Mouse (Mus musculus) ES-E14 (cell line): ENCODE measurements around the gene Olfr548-ps1. TPM values are rescaled to one million over a fixed set of nuclear protein-coding genes. Genes with fewer than 3 reads are reported as not detected.

ENCODE experiments used
- DNase-seq: peaks from one replicate; pipeline ENCODE4 v3.0.0-alpha.2; 2013; ENCODE audit warnings: low read depth, low spot score
- H3K27ac ChIP-seq: 2 replicates; pipeline ENCODE4 v1.5.1; 2012; ENCODE audit warnings: low read depth, mild to moderate bottlenecking, low read length, moderate library complexity, mixed read lengths; ENCODE audit not compliant: poor library complexity, insufficient read depth, severe bottlenecking
- H3K36me3 ChIP-seq: 2 replicates; pipeline ENCODE4 v1.6.1; 2012; ENCODE audit warnings: mild to moderate bottlenecking, low read length, moderate library complexity, mixed read lengths; ENCODE audit not compliant: control insufficient read depth, poor library complexity, insufficient read depth, severe bottlenecking
- H3K4me1 ChIP-seq, 2 experiments: fragments of 150-350 bp in 1 of 2; sonication (generic) in 1 of 2; 2 replicates each; pipeline ENCODE4 v1.6.1; 2012; ENCODE audit warnings: low read length in 2 of 2, mild to moderate bottlenecking in 1 of 2, mixed read lengths in 1 of 2; ENCODE audit not compliant: control insufficient read depth in 2 of 2, insufficient read depth in 2 of 2, poor library complexity in 1 of 2
- H3K4me3 ChIP-seq, 2 experiments: fragments of 150-350 bp in 1 of 2; sonication (generic) in 1 of 2; 2 replicates each; pipeline ENCODE4 v1.5.1; 2012; ENCODE audit warnings: low read length in 2 of 2, low read depth in 1 of 2, mild to moderate bottlenecking in 1 of 2, mixed read lengths in 1 of 2; ENCODE audit not compliant: insufficient read depth in 1 of 2, poor library complexity in 1 of 2, severe bottlenecking in 1 of 2
- H3K9ac ChIP-seq: 2 replicates; pipeline ENCODE4 v1.6.1; 2012; ENCODE audit warnings: low read depth, mild to moderate bottlenecking, low read length, mixed read lengths; ENCODE audit not compliant: poor library complexity, insufficient read depth, severe bottlenecking
- H3K9me3 ChIP-seq: fragments of 150-350 bp; sonication (generic); 2 replicates; pipeline ENCODE4 v1.6.1; 2012; ENCODE audit warnings: low read depth, mild to moderate bottlenecking, low read length; ENCODE audit not compliant: control insufficient read depth, insufficient read depth
- CHD2 ChIP-seq: IDR thresholded peaks from 2 replicates; pipeline ENCODE4 v1.6.1; 2014; ENCODE audit warnings: mild to moderate bottlenecking, low read depth, low read length, inconsistent platforms
- HCFC1 ChIP-seq: IDR thresholded peaks from 2 replicates; pipeline ENCODE4 v1.6.1; 2012; ENCODE audit warnings: low read length, inconsistent platforms, borderline replicate concordance; ENCODE audit not compliant: insufficient read depth
- MAFK ChIP-seq: IDR thresholded peaks from 2 replicates; pipeline ENCODE4 v1.6.1; 2014; ENCODE audit warnings: mild to moderate bottlenecking, low read depth, low read length, inconsistent platforms; ENCODE audit not compliant: insufficient read depth
- ZC3H11A ChIP-seq: IDR thresholded peaks from 2 replicates; pipeline ENCODE4 v1.6.1; 2012; ENCODE audit warnings: low read depth, mild to moderate bottlenecking, inconsistent platforms, low read length, borderline replicate concordance
- ZNF384 ChIP-seq: IDR thresholded peaks from 2 replicates; pipeline ENCODE4 v1.6.1; 2012; ENCODE audit warnings: low read depth, low read length, inconsistent platforms
- in situ Hi-C, 2 experiments: fragments of 600-800 bp; cut with MboI; formaldehyde crosslinking; loops; one replicate each; pipeline ENCODE4 v1.15.1; 2025; ENCODE audit warnings: low sequenced_read_pairs in 2 of 2, inconsistent platforms in 1 of 2; ENCODE audit not compliant: unreplicated experiment in 2 of 2
- total RNA-seq: library from RNA; depleted of rRNA; stranded (reverse); fragments of 300-350 nt; gene quantifications from 2 replicates; pipeline ENCODE4 v1.2.3, GENCODE M21; 2012

The Olfr548-ps1 gene
- total RNA-seq, 1 experiment = not detected

DNA sequence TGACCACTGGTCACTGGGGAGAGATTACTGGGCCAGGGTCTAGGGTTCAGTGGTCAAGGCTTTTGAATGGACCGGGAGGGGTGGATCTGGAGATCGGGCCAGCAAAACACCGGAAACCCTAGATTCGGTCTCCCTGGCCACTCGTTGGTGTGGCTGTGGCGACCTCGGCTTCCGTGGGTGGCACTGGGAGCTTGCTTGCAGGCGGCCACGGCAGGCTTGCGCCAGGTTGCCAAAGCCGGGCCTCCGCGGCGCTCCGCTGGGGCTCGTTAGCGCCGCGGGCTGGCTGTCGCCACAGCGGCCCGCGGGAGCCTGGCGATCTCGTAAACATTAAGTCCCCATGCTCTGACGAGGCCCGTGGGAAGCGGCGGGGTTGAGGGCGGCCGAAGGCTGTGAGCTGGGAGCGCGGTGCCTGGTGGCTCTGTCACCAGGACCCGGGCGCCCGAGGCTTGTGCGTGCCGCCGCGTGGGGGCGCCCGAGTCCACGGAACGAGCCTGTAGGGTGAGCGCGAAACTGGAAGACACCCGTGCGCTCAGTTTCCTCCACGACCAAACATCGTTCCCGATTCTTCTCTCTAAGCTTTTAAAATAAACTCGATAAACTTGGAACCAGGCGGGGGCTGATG lies 27.8 kb upstream of the Olfr548-ps1 start:
- H3K27ac ChIP-seq = no peak overlapping the region

DNA sequence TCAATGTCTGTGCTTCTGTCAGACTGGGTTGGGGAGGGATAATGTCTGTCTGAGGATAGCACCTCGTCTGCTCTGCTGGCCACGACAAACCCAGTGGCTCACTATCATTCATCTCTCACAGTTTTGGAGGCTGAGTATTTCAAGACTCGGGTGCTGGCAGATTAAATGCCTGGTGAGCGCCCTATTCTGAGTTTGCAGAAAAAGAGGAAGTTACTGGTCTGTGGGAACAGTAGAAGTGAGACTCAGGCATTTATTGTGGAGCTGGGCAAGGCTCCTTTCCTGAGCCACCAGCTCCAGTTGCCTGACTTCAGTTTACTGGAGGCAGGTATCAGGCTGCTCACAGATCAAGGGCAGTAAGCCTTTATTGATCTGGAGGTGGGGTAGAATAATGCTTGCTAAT lies 26.6 kb upstream of the Olfr548-ps1 start:
- Histone ChIP-seq H3K36me3 (no peaks in the 10 kb centered on the region), H3K4me1 (peaks cover 0 to 3% of the 10 kb centered on the region in 2 experiments; a peak in 1 of 4 replicates), H3K27ac (no peak overlapping the region), H3K9me3 (no peaks in the 10 kb centered on the region), H3K9ac (no peak overlapping the region), H3K4me3 (no peak overlapping the region)
- in situ Hi-C loops = loop anchor here (25.0 kb wide), 2 partner anchors 398 to 598 kb away; partner anchors contain the start of genes Olfr571 (in 1 of the 2) and Olfr572 (in 1 of the 2)
- no peak for DNase-seq
- no peak for TF ChIP-seq ZNF384
- TF ChIP-seq ZC3H11A = no peak
- TF ChIP-seq CHD2 = no peak
- TF ChIP-seq HCFC1 = no peak
- TF ChIP-seq MAFK = no peak

More for the DNA sequence above, 27.8 kb upstream of the Olfr548-ps1 start:
- DNase-seq = peak; percentile 58
- in situ Hi-C loops = loop anchor here (25.0 kb wide), 2 partner anchors 399 to 599 kb away; partner anchors contain the start of genes Olfr571 (in 1 of the 2) and Olfr572 (in 1 of the 2)
- TF ChIP-seq ZNF384 (no peak), ZC3H11A (peak; percentile 41; the same call in 1 of the 2 replicates), HCFC1 (no peak)
- Histone ChIP-seq H3K9me3 (no peaks in the 10 kb centered on the region), H3K4me3 (peak overlapping the region; percentile 65 to 71), H3K9ac (peak overlapping the region; percentile 80), H3K36me3 (no peaks in the 10 kb centered on the region), H3K4me1 (peaks cover 0 to 3% of the 10 kb centered on the region in 2 experiments; a peak in 1 of 4 replicates)

GRCm38 (mm10) chr7:102516261-102517050 lies 24.2 kb upstream of the Olfr548-ps1 start:
- Histone ChIP-seq H3K27ac (no peak overlapping the region), H3K9ac (no peak overlapping the region), H3K4me3 (no peak overlapping the region), H3K4me1 (peaks cover 0 to 3% of the 10 kb centered on the region in 2 experiments; a peak in 1 of 4 replicates), H3K9me3 (no peaks in the 10 kb centered on the region), H3K36me3 (no peaks in the 10 kb centered on the region)
- in situ Hi-C loops = loop anchor here (25.0 kb wide), 2 partner anchors 396 to 596 kb away; partner anchors contain the start of genes Olfr571 (in 1 of the 2) and Olfr572 (in 1 of the 2)
- TF ChIP-seq CHD2 (no peak), HCFC1 (no peak), MAFK (no peak), ZC3H11A (no peak), ZNF384 (no peak)
- DNase-seq = no peak

DNA sequence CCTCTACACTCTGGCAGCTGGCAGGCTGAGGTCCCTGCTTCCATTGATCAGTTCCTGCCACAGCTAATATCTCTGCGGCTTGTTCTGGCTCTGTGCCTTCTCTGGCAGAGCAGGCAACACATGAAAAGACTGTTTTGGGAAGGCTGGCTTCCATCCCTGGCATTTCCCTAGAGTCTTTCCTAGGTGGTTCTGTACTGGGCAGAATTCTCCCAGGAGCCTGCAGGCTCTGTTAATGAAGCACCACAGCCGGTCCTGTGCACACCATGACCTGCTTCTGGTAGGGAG lies 23.7 kb upstream of the Olfr548-ps1 start:
- no peak for DNase-seq
- Histone ChIP-seq H3K27ac (no peak overlapping the region), H3K4me1 (peaks cover 0 to 3% of the 10 kb centered on the region in 2 experiments; a peak in 1 of 4 replicates), H3K9ac (no peak overlapping the region), H3K9me3 (no peaks in the 10 kb centered on the region), H3K36me3 (no peaks in the 10 kb centered on the region), H3K4me3 (no peak overlapping the region)
- TF ChIP-seq ZNF384 (no peak), ZC3H11A (no peak), HCFC1 (no peak), MAFK (no peak), CHD2 (no peak)
- in situ Hi-C loops = loop anchor here (25.0 kb wide), 2 partner anchors 395 to 595 kb away; partner anchors contain the start of genes Olfr571 (in 1 of the 2) and Olfr572 (in 1 of the 2)
